Mouse (Mus musculus): ENCODE measurements at regions not wholly inside any gene's neighbourhood (a gene's known extent, or its start where the extent isn't known, plus 50 kb on each side); places are given as distances from the start of the nearest gene placed in this dataset.
"Not testable (repeated sequence)": the region's sequence is repeated elsewhere in the genome, so short reads cannot be mapped to it uniquely, and the experiment has no call there.

GRCm38 (mm10) chr13:81013953-81014352, 130.8 kb downstream of the Arrdc3 start:
- no peak for DNase-seq

- no peak for DNase-seq
Measured at GRCm38 (mm10) chr13:81020106-81020747, 137.0 kb downstream of the Arrdc3 start.

DNA sequence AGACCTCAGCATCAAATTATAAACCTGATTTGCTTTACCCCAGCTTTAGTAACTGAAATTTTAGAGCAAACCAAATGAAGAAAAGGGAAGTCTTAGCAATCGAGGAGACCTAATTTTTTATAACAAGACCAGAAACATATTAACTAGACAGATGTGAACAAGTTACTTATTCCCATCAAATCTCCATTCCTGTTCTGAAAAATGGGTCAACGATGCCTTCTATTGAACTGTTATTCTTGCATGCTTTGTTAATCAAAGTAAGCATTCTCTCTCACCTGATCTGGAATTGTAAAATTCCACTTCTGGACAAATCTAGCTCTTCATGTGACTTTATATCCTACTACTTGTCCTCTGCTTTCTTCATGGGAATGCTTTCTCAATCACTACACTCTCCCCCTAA, 137.6 kb downstream of the Arrdc3 start:
- DNase-seq: no peak

DNA sequence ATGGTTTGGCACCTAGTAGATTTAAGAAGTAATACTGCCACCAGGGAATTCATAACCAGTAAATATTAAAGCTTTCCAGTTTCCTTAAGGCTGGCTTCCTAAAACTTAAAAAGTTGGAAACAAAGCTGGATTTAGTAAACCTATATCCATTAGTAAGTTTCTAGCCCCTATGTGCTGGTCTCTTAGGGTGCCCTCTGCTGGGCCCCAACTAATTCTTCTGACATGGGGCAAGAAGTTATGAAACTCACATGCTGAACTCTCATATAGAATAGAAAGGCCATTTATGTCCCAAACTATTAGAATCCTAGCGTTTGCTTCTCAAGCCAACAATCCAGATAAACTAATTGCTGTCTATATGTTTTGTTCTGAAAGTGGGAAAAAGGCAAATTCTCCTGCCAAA, 139.2 kb downstream of the Arrdc3 start:
- no peak for DNase-seq

GRCm38 (mm10) chr13:81025241-81025760, 142.1 kb downstream of the Arrdc3 start:
- not testable (repeated sequence) for DNase-seq

- no peak for DNase-seq
Measured at GRCm38 (mm10) chr13:81037316-81037715, 154.1 kb downstream of the Arrdc3 start.

DNA sequence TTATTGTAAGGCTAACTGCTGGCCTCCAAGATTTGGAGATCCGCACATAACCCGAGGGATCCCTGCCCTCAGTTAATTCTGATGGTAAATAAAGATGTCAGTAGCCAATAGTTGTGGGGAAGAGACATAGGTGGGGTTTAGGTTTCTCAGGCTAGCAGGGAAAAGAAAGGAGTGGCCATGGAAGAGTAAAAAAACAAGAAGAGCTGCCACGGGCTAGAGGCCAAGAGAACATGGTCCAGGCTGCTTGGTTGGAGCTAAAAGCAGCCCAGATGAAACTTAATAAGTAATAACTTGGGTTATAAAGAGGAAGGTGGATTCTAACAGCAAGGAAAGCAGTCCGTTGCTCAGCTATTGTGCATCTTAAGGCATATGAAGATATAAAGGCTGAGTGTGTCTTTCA, 155.6 kb downstream of the Arrdc3 start:
- DNase-seq: no peak

- DNase-seq: no peak
Measured at GRCm38 (mm10) chr13:81040494-81040893, 157.3 kb downstream of the Arrdc3 start.

DNA sequence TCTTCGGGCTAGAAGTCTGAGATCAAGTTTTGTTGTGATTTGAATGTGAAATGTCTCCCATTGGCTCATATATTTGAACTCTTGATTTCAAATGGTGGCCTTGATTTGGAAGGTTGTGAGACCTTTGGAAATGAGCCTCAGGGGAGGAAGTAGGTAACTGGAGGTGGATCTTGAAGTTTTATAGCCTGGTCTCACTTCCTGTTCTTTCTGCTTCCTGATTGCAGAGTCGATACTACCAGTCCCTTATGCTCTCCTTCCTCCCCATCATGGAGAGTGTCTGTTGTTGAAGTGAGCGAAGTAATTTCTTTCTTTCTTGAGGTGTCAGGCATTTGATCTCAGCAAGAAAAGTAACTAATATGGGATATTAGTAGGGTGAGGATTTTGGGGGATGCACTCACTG, 158.5 kb downstream of the Arrdc3 start:
- DNase-seq: no peak

Data from cerebellum, postnatal 10 days (tissue).